Mouse (Mus musculus) megakaryocyte, embryonic 14.5 days (primary cell): ENCODE results near the gene Rnf111.

Experiments
- FLI1 ChIP-seq: IDR thresholded peaks from 2 replicates; pipeline ENCODE4 v1.6.1; 2012; ENCODE audit warnings: low read length, inconsistent platforms, mixed read lengths
- GATA1 ChIP-seq: IDR thresholded peaks from 3 replicates; pipeline ENCODE4 v1.6.1; 2012; ENCODE audit warnings: mixed read lengths, low read length, inconsistent platforms, borderline replicate concordance

DNA sequence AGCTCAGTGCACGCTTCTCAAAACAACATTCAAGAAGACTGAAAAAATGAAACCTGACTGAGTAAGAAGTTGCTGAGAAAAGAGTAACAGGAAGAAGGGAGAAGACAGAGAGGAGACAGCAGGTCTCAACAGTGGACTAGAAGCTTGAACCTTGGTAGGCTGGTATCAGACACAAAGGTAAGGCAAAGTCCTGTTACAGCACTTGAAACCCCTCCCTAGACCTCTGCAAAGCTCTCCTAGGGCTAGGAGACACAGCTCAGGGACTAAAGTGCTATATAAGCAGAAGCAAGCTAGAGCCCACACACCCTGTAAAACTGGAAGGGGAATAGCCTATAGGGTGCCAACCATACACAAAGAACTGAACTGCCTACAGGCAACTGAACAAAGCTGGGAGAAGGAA is 30.1 kb downstream of the Rnf111 start:
- no peak for TF ChIP-seq FLI1
- no peak for TF ChIP-seq GATA1
